Mouse (Mus musculus) kidney, adult 2 months (tissue): ENCODE measurements around the gene Nmt1. TPM values are rescaled to one million over a fixed set of nuclear protein-coding genes. Genes with fewer than 3 reads are reported as not detected.
A peak's percentile ranks its signal among the peaks of the same experiment; 100 is the strongest.

Experiments
- DNase-seq: peaks from one replicate; pipeline ENCODE4 v3.0.0; 2021
- H3K27ac ChIP-seq: fragments of 200-500 bp; 2 replicates; pipeline ENCODE4 v1.5.1; 2012; ENCODE audit warnings: low read depth, low read length, control low read depth, inconsistent platforms; ENCODE audit not compliant: insufficient read depth
- H3K27me3 ChIP-seq: fragments of 200-500 bp; replicated peaks from 2 replicates; pipeline ENCODE4 v1.6.1; 2012; ENCODE audit warnings: mild to moderate bottlenecking, moderate library complexity, low read length, inconsistent platforms; ENCODE audit not compliant: control insufficient read depth, insufficient read depth
- H3K36me3 ChIP-seq: fragments of 200-500 bp; 2 replicates; pipeline ENCODE4 v1.6.1; 2012; ENCODE audit warnings: mild to moderate bottlenecking, moderate library complexity, low read length, inconsistent platforms; ENCODE audit not compliant: control insufficient read depth, insufficient read depth
- H3K4me1 ChIP-seq: fragments of 200-500 bp; 2 replicates; pipeline ENCODE4 v1.6.1; 2011; ENCODE audit warnings: low read length; ENCODE audit not compliant: control insufficient read depth, insufficient read depth
- H3K4me3 ChIP-seq: fragments of 200-500 bp; 2 replicates; pipeline ENCODE4 v1.5.1; 2011; ENCODE audit warnings: mild to moderate bottlenecking, low read depth, low read length, control low read depth; ENCODE audit not compliant: insufficient read depth
- CTCF ChIP-seq: fragments of 200-500 bp; conservative IDR thresholded peaks from 2 replicates; pipeline ENCODE4 v1.5.1; 2011; ENCODE audit warnings: low read depth, mild to moderate bottlenecking, control low read depth, low read length, moderate library complexity, mixed read lengths; ENCODE audit not compliant: insufficient read depth, insufficient read length
- POLR2A ChIP-seq: fragments of 200-500 bp; IDR thresholded peaks from one replicate; pipeline ENCODE4 v1.6.1; 2011; ENCODE audit warnings: low read depth, low read length, control low read depth
- WGBS: fragments of 180-500 bp; shearing (Covaris S2); methylation state at CpG from one replicate; pipeline ENCODE4 v1.1.7; 2018; 5-methylcytosine and 5-hydroxymethylcytosine counted together
- polyA plus RNA-seq: library from polyadenylated mRNA; depleted of rRNA; stranded (reverse); fragments of >200 nt; gene quantifications from 2 replicates; pipeline ENCODE4 v1.2.3, GENCODE M21; 2012

The Nmt1 gene
- polyA plus RNA-seq, 1 experiment: 49.7 TPM

GRCm38 (mm10) chr11:103096979-103097894 lies 69.2 kb downstream of the Nmt1 start:
- Histone ChIP-seq H3K36me3 (no peaks in the 10 kb centered on the region), H3K27me3 (no peaks in the 10 kb centered on the region), H3K4me3 (no peak overlapping the region), H3K27ac (peak overlapping the region; percentile 58), H3K4me1 (peaks cover 9% of the 10 kb centered on the region; the same call in 1 of the 2 replicates)
- 44% methylated on average over 22 of the region's 22 CpGs for WGBS
- peak; percentile 48 for DNase-seq
- TF ChIP-seq POLR2A (no peak), CTCF (no peak)

- 80% methylated on average over 11 of the region's 11 CpGs for WGBS
- no peak for DNase-seq
- Histone ChIP-seq H3K27me3 (no peaks in the 10 kb centered on the region), H3K4me1 (peaks cover 9% of the 10 kb centered on the region; the same call in 1 of the 2 replicates), H3K4me3 (no peak overlapping the region), H3K27ac (no peak overlapping the region), H3K36me3 (no peaks in the 10 kb centered on the region)
- TF ChIP-seq CTCF (no peak), POLR2A (no peak)
These were observed 70.7 kb downstream of the Nmt1 start for GRCm38 (mm10) chr11:103098531-103099190.

- H3K4me1 ChIP-seq: peaks cover 9% of the 10 kb centered on the region; the same call in 1 of the 2 replicates
- no peak for DNase-seq
- no peak overlapping the region for H3K27ac ChIP-seq
- no peaks in the 10 kb centered on the region for H3K36me3 ChIP-seq
- H3K4me3 ChIP-seq: no peak overlapping the region
- H3K27me3 ChIP-seq: no peaks in the 10 kb centered on the region
- no peak for TF ChIP-seq POLR2A
- TF ChIP-seq CTCF: no peak
- WGBS: 77% methylated on average over 12 of the region's 12 CpGs
These were observed 71.5 kb downstream of the Nmt1 start for GRCm38 (mm10) chr11:103099352-103099940.

GRCm38 (mm10) chr11:103100361-103100760 lies 72.4 kb downstream of the Nmt1 start:
- H3K27me3 ChIP-seq: no peaks in the 10 kb centered on the region
- no peak for TF ChIP-seq CTCF
- TF ChIP-seq POLR2A: no peak
- no peak overlapping the region for H3K27ac ChIP-seq
- DNase-seq: peak; percentile 46
- WGBS: 40% methylated on average over 8 of the region's 8 CpGs
- no peaks in the 10 kb centered on the region for H3K36me3 ChIP-seq
- peak overlapping the region; percentile 15; the same call in 1 of the 2 replicates for H3K4me3 ChIP-seq
- peaks cover 9% of the 10 kb centered on the region; the same call in 1 of the 2 replicates for H3K4me1 ChIP-seq

- peaks cover 16% of the 10 kb centered on the region for H3K4me1 ChIP-seq
- no peaks in the 10 kb centered on the region; the same call in 1 of the 2 replicates for H3K36me3 ChIP-seq
- peak within 1 kb of the TSS; percentile 50 for H3K4me3 ChIP-seq
- DNase-seq: peak; percentile 92
- no peak for TF ChIP-seq CTCF
- peak; percentile 76 for TF ChIP-seq POLR2A
- H3K27me3 ChIP-seq: no peaks in the 10 kb centered on the region
- WGBS: 1% methylated on average over 34 of the region's 34 CpGs
- H3K27ac ChIP-seq: peak within 1 kb of the TSS; percentile 76
These were observed 73.5 kb downstream of the Nmt1 start, which contains the start of the genes Plcd3 and Acbd4 for GRCm38 (mm10) chr11:103101481-103101865. Gene Plcd3, minus strand, starts transcription at chr11:103101658. Gene Acbd4, plus strand, starts transcription at chr11:103101682.

- peak; percentile 89 for DNase-seq
- Histone ChIP-seq H3K27ac (peak overlapping the region; percentile 76), H3K4me1 (peaks cover 20% of the 10 kb centered on the region)
These were observed 74.0 kb downstream of the Nmt1 start for GRCm38 (mm10) chr11:103101866-103102501.

More at GRCm38 (mm10) chr11:103101866-103102501, 74.0 kb downstream of the Nmt1 start:
- Histone ChIP-seq H3K4me3 (peak overlapping the region; percentile 50), H3K27me3 (no peaks in the 10 kb centered on the region), H3K36me3 (no peaks in the 10 kb centered on the region; the same call in 1 of the 2 replicates)
- TF ChIP-seq CTCF: no peak
- no peak for TF ChIP-seq POLR2A
- 1% methylated on average over 30 of the region's 30 CpGs for WGBS
